Mouse (Mus musculus): ENCODE data around the gene Trappc6b.
A peak's percentile ranks its signal among the peaks of the same experiment; 100 is the strongest.

The Trappc6b gene

GRCm38 (mm10) chr12:59055196-59055850 lies 5.9 kb downstream of the Trappc6b start:
- no peak for DNase-seq (ENCODE audit: low spot score)

GRCm38 (mm10) chr12:59053976-59054375 lies 7.3 kb downstream of the Trappc6b start:
- DNase-seq (ENCODE audit: low spot score): no peak

- no peak for DNase-seq (ENCODE audit: low spot score)
Observed at GRCm38 (mm10) chr12:59053166-59053565, 8.1 kb downstream of the Trappc6b start.

GRCm38 (mm10) chr12:59052470-59052869 lies 8.8 kb downstream of the Trappc6b start:
- no peak for DNase-seq (ENCODE audit: low spot score)

GRCm38 (mm10) chr12:59040851-59041250 lies 20.4 kb downstream of the Trappc6b start:
- peak; percentile 8 for DNase-seq (ENCODE audit: low spot score)

- peak; percentile 50 for DNase-seq (ENCODE audit: low spot score)
Observed at GRCm38 (mm10) chr12:59039971-59040844, 21.1 kb downstream of the Trappc6b start.

GRCm38 (mm10) chr12:59039162-59039970 lies 21.9 kb downstream of the Trappc6b start:
- no peak for DNase-seq (ENCODE audit: low spot score)

- no peak for DNase-seq (ENCODE audit: low spot score)
Observed at GRCm38 (mm10) chr12:59032101-59032500, 29.2 kb downstream of the Trappc6b start.

- DNase-seq (ENCODE audit: low spot score): no peak
Observed at GRCm38 (mm10) chr12:59021306-59021705, 40.0 kb downstream of the Trappc6b start.

- no peak for DNase-seq (ENCODE audit: low spot score)
Observed at GRCm38 (mm10) chr12:59019891-59020290, 41.4 kb downstream of the Trappc6b start.

- DNase-seq (ENCODE audit: low spot score): no peak
Observed at GRCm38 (mm10) chr12:59017970-59018369, 43.3 kb downstream of the Trappc6b start.

GRCm38 (mm10) chr12:59013234-59013633 lies 48.0 kb downstream of the Trappc6b start, which contains the start of gene Gemin2:
Gemin2 (plus strand) TSS chr12:59013393.
- DNase-seq (ENCODE audit: low spot score): peak; percentile 94

GRCm38 (mm10) chr12:59012710-59013091 lies 48.6 kb downstream of the Trappc6b start:
- DNase-seq (ENCODE audit: low spot score): peak; percentile 12

- DNase-seq (ENCODE audit: low spot score): peak; percentile 98
Observed at GRCm38 (mm10) chr12:59011844-59012709, 49.2 kb downstream of the Trappc6b start, which contains the start of gene Sec23a. Sec23a (minus strand) TSS chr12:59012017.

GRCm38 (mm10) chr12:59011275-59011843 lies 49.9 kb downstream of the Trappc6b start:
- no peak for DNase-seq (ENCODE audit: low spot score)

- peak; percentile 4 for DNase-seq (ENCODE audit: low spot score)
Observed at GRCm38 (mm10) chr12:59010482-59010881, 50.8 kb downstream of the Trappc6b start.
